Mouse (Mus musculus) ES-CJ7 (cell line): ENCODE measurements around the gene Smlr1.

Source experiments
- DNase-seq: peaks from one replicate; pipeline ENCODE4 v3.0.0; 2011; ENCODE audit warnings: low read depth, low spot score

Smlr1 gene

DNA sequence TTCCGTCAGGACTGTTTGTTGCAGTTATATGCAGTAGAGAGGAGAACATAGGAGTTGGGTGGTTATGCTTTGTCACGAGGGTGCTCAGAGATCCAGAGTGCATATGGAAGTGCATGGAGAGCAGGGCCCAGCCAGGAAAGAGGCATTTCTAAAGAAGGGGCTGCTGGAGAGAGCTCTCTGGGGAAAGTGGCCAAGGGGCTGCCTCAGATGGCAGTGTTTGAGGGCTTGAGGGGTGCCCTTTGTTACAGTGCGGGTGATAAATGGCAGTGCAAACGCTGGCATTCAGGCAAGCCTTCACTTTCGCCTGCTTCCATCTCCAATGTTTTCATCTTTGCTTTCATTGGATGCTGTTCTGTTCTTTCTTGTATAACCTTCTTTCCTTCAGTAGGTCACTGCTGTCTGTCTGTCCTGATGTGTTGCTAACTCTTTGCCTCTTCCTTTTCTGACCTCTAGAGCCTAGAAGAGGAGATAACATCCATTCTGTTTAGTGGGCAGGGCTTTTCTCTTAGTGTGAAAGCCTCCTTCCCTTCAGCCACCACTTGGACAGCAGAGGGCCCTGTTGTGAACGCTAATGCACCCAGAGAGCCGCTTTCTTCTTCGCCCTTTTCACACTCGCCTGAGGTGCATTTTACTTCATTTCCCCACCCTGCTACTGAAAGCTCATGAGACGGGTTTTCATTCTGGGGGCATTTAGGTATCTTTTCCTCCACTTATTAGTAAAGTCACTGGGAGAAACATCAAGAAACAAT is 36.6 kb downstream of the Smlr1 start:
- peak; percentile 35 for DNase-seq

GRCm38 (mm10) chr10:25488456-25488855 is 47.6 kb downstream of the Smlr1 start:
- peak; percentile 29 for DNase-seq

DNA sequence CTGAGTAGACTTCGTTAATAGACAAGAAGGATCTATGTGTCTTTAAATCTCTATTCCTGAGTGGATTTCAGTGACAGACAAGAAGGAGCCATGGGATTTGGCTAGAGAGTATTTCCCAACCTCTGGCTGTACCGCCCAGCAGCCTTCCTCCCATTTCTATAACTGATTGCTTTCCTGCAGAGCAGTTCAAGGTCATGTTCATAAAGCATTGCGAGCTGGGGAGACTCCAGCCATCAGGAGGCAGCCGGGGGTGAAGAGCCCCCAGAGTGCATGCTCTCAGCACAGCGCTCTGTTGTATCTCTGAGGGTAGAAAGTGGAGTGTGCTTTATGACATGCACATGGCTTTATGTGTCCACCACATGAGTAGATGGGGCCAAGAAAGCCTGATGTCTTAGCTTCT is 53.3 kb downstream of the Smlr1 start:
- no peak for DNase-seq

DNA sequence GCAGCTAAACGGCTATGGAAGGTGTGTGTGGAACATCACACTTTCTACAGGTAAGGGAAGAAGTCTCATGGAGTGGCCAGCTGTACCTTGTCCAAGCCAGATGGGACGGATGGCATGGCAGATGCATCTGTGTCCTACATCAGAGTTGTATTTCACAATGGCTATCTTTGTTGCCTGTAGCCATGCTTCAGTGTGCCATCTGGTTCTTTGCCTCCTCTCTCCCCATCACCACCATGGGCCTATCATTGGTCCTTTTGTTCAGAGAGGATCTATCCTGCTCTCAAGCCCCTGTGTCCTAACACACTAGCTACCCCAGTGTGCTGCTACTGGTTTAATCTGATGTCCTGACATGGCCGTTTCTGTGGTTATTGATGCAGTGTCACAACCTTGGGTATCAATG is 56.4 kb downstream of the Smlr1 start:
- no peak for DNase-seq
